Mouse (Mus musculus) limb, embryonic 12.5 days (tissue): ENCODE results near the gene Slc25a29. TPM values are rescaled to one million over a fixed set of nuclear protein-coding genes. Genes with fewer than 3 reads are reported as not detected.
"Not testable (repeated sequence)": the region's sequence is repeated elsewhere in the genome, so short reads cannot be mapped to it uniquely, and the experiment has no call there.

Experiments used
- ATAC-seq: fragments of 200-750 bp; cut with Nextera tagmentation; 2 replicates; pipeline ENCODE4 v1.8.0; 2017; ENCODE audit warnings: low read depth, moderate TSS enrichment; ENCODE audit not compliant: insufficient number of reproducible peaks, insufficient read depth, low FRiP score, low TSS enrichment
- H3K27ac ChIP-seq: fragments of 300-500 bp; sonication (generic); 2 replicates; pipeline ENCODE4 v1.5.1; 2016; ENCODE audit warnings: mild to moderate bottlenecking, moderate library complexity
- H3K27me3 ChIP-seq: fragments of 300-500 bp; sonication (generic); 2 replicates; pipeline ENCODE4 v1.6.1; 2016; ENCODE audit warnings: mild to moderate bottlenecking, moderate library complexity
- H3K36me3 ChIP-seq: fragments of 300-500 bp; sonication (generic); 2 replicates; pipeline ENCODE4 v1.6.1; 2016; ENCODE audit warnings: mild to moderate bottlenecking, moderate library complexity
- H3K4me1 ChIP-seq: fragments of 300-500 bp; sonication (generic); replicated peaks from 2 replicates; pipeline ENCODE4 v1.6.1; 2016
- H3K4me2 ChIP-seq: fragments of 300-500 bp; sonication (generic); 2 replicates; pipeline ENCODE4 v1.6.1; 2016; ENCODE audit warnings: mild to moderate bottlenecking, moderate library complexity
- H3K4me3 ChIP-seq: fragments of 300-500 bp; sonication (generic); replicated peaks from 2 replicates; pipeline ENCODE4 v1.5.1; 2016; ENCODE audit warnings: mild to moderate bottlenecking
- H3K9ac ChIP-seq: fragments of 300-500 bp; sonication (generic); replicated peaks from 2 replicates; pipeline ENCODE4 v1.6.1; 2016; ENCODE audit warnings: mild to moderate bottlenecking, moderate library complexity
- H3K9me3 ChIP-seq: fragments of 300-500 bp; sonication (generic); 2 replicates; pipeline ENCODE4 v1.6.1; 2016; ENCODE audit warnings: mild to moderate bottlenecking, moderate library complexity
- WGBS: fragments of 180-500 bp; shearing (Covaris S2); methylation state at CpG from one replicate; pipeline ENCODE4 v1.1.7; 2016; 5-methylcytosine and 5-hydroxymethylcytosine counted together
- polyA plus RNA-seq: library from polyadenylated mRNA; unstranded; fragments of >200 nt; fragmentation: Nextera tagmentation; extraction: Ambion mirVana; gene quantifications from 2 replicates; pipeline ENCODE4 v1.2.1, GENCODE M21; 2016

The Slc25a29 gene
- polyA plus RNA-seq, 1 experiment from 2014 or later: 15.2 TPM

DNA sequence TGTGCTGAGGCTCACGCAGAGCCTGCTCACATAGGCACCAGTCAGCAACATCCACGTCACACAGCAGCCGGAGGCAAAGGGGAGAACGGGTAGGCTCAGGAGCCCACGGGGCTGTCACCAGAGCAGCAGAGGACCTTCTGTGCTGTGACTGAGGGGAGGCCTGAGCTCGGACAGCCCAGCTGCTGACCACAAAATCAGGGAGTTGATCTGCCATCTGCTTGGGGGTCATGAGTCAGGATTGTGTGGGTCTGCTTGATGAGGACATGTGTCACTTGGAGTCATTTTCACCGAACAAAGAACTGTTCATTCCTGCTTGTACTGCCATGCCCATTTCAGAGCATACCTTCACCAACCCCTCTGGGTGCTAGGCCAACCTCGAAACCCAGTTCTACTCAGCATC, 20.5 kb upstream of the Slc25a29 start:
- no peak overlapping the region for H3K4me2 ChIP-seq
- 0 out of 2 replicates have a peak, but pooled peaks cover 3% of the 10 kb centered on the region for H3K4me1 ChIP-seq
- H3K27me3 ChIP-seq: no peaks in the 10 kb centered on the region; the same call in 1 of the 2 replicates
- H3K9me3 ChIP-seq: no peaks in the 10 kb centered on the region
- WGBS: 88% methylated on average over 8 of the region's 8 CpGs
- H3K9ac ChIP-seq: 0 out of 2 replicates have a peak overlapping the region, but pooled peaks have one; percentile 31
- peaks cover 33% of the 10 kb centered on the region for H3K36me3 ChIP-seq
- no peak overlapping the region for H3K4me3 ChIP-seq
- H3K27ac ChIP-seq: no peak overlapping the region
- no peak for ATAC-seq

DNA sequence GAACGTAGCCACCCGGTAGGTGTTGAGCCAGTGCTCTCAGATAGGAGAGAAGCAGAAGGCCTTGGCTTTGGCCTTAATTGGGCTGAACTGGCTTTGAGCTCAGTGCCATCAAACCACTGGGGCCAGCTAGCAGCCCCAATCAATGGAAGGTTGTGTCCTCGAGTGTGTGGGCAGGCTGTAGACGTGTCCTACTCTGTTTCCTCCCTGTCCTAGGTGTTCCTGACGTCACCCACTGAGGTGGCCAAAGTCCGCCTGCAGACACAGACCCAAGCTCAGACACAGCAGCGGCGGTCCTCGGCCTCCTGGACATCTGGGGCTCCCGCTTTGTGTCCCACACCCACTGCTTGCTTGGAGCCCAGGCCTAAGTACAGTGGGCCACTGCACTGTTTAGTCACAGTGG, 19.4 kb upstream of the Slc25a29 start:
- H3K9ac ChIP-seq: no peak overlapping the region
- no peak overlapping the region for H3K27ac ChIP-seq
- H3K4me2 ChIP-seq: no peak overlapping the region
- H3K36me3 ChIP-seq: peaks cover 22% of the 10 kb centered on the region
- WGBS: 89% methylated on average over 10 of the region's 10 CpGs
- H3K9me3 ChIP-seq: no peaks in the 10 kb centered on the region
- H3K27me3 ChIP-seq: no peaks in the 10 kb centered on the region; the same call in 1 of the 2 replicates
- no peak for ATAC-seq
- H3K4me3 ChIP-seq: no peak overlapping the region
- H3K4me1 ChIP-seq: 0 out of 2 replicates have a peak, but pooled peaks cover 3% of the 10 kb centered on the region

DNA sequence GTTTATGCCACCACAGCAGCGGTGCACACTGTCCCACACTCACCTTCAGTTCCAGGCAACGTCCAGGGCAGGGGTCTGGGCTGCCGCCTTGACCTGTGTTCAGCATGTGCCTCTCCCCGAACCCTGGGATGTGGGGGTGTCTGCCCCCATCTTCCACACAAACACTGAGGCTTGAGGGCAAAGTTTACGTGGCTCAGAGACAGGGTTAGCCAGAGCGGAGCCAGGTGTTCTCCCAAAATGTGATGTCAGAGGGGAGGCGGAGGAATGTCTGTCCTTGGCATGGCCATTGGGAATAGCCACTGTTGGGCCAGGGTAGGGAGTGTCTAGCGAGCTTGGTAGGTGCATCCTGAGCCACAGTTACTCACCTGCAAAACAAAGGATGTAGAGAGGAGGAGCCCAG, 17.1 kb upstream of the Slc25a29 start:
- Histone ChIP-seq H3K4me3 (no peak overlapping the region), H3K4me1 (0 out of 2 replicates have a peak, but pooled peaks cover 3% of the 10 kb centered on the region), H3K27me3 (no peaks in the 10 kb centered on the region; the same call in 1 of the 2 replicates), H3K4me2 (no peak overlapping the region), H3K36me3 (peaks cover 8% of the 10 kb centered on the region; the same call in 1 of the 2 replicates), H3K9me3 (no peaks in the 10 kb centered on the region), H3K27ac (no peak overlapping the region), H3K9ac (no peak overlapping the region)
- no peak for ATAC-seq
- WGBS: 93% methylated on average over 8 of the region's 8 CpGs

GRCm38 (mm10) chr12:108850886-108851285, 15.2 kb upstream of the Slc25a29 start:
- Histone ChIP-seq H3K27ac (no peak overlapping the region), H3K36me3 (peaks cover 9% of the 10 kb centered on the region), H3K9me3 (0 out of 2 replicates have a peak, but pooled peaks cover 6% of the 10 kb centered on the region), H3K27me3 (no peaks in the 10 kb centered on the region; the same call in 1 of the 2 replicates), H3K9ac (no peak overlapping the region), H3K4me2 (no peak overlapping the region), H3K4me3 (no peak overlapping the region), H3K4me1 (no peaks in the 10 kb centered on the region)
- ATAC-seq: no peak
- WGBS: 87% methylated on average over 8 of the region's 8 CpGs

- H3K4me1 ChIP-seq: no peaks in the 10 kb centered on the region
- H3K9me3 ChIP-seq: 0 out of 2 replicates have a peak, but pooled peaks cover 6% of the 10 kb centered on the region
- no peak overlapping the region for H3K4me2 ChIP-seq
- no peak overlapping the region for H3K9ac ChIP-seq
- no peak overlapping the region for H3K27ac ChIP-seq
- H3K27me3 ChIP-seq: no peaks in the 10 kb centered on the region
- H3K4me3 ChIP-seq: no peak overlapping the region
- ATAC-seq: no peak
- WGBS: 68% methylated on average over 8 of the region's 8 CpGs
- H3K36me3 ChIP-seq: peaks cover 9% of the 10 kb centered on the region
Observed at GRCm38 (mm10) chr12:108850129-108850528, 14.4 kb upstream of the Slc25a29 start.

- WGBS: 84% methylated on average over 4 of the region's 4 CpGs
- ATAC-seq: no peak
- H3K36me3 ChIP-seq: peaks cover 14% of the 10 kb centered on the region
- no peaks in the 10 kb centered on the region for H3K27me3 ChIP-seq
- H3K4me1 ChIP-seq: no peaks in the 10 kb centered on the region
- H3K4me2 ChIP-seq: no peak overlapping the region
- no peak overlapping the region for H3K9ac ChIP-seq
- H3K27ac ChIP-seq: no peak overlapping the region
- 0 out of 2 replicates have a peak, but pooled peaks cover 6% of the 10 kb centered on the region for H3K9me3 ChIP-seq
- H3K4me3 ChIP-seq: no peak overlapping the region
Observed at GRCm38 (mm10) chr12:108849488-108850022, 13.9 kb upstream of the Slc25a29 start.

DNA sequence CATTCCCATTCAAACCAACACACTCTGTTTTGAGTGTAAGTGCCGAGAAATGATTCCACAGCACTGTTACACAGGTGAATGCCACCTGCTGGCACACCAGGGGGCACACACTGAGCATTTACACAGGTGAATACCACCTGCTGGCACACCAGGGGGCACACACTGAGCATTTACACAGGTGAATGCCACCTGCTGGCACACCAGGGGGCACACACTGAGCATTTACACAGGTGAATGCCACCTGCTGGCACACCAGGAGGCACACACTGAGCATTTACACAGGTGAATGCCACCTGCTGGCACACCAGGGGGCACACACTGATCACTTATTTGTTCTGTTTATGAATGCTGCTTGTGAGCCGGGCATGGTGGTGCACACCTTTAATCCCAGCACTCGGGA, 12.3 kb upstream of the Slc25a29 start:
- H3K4me2 ChIP-seq, H3K4me1 ChIP-seq, H3K9ac ChIP-seq, H3K27ac ChIP-seq, H3K27me3 ChIP-seq, H3K9me3 ChIP-seq, ATAC-seq, H3K4me3 ChIP-seq: not testable (repeated sequence)
- peaks cover 27% of the 10 kb centered on the region for H3K36me3 ChIP-seq
- WGBS: 92% methylated on average over 3 of the region's 3 CpGs

DNA sequence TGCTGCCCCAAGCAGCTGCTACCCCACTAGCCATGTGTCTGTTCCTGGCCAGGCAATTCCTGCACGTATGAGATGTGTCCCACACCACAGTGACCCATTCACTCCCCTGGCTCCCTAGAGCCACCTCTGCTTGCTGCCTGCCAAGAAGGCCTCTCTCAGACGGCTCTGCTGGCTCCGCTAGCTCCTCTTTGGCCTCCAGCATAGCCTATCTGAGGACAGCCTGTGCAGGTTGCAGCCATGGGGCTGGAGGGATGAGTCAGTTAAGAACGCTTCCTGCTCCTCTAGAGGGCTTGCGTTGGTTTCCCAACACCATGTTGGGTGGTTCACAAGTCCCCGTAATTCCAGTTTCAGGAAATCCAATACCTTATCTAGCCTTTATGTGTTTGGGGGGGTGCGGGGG, 7.0 kb upstream of the Slc25a29 start:
- Histone ChIP-seq H3K27ac (0 out of 2 replicates have a peak overlapping the region, but pooled peaks have one; percentile 29), H3K4me3 (no peak overlapping the region), H3K4me2 (no peak overlapping the region), H3K4me1 (peaks cover 8% of the 10 kb centered on the region), H3K9me3 (0 out of 2 replicates have a peak, but pooled peaks cover 6% of the 10 kb centered on the region), H3K27me3 (no peaks in the 10 kb centered on the region), H3K9ac (no peak overlapping the region), H3K36me3 (peaks cover 70% of the 10 kb centered on the region)
- no peak for ATAC-seq
- WGBS: 92% methylated on average over 7 of the region's 7 CpGs

- peaks cover 18% of the 10 kb centered on the region for H3K4me1 ChIP-seq
- H3K27ac ChIP-seq: no peak overlapping the region
- WGBS: 88% methylated on average over 6 of the region's 6 CpGs
- H3K27me3 ChIP-seq: no peaks in the 10 kb centered on the region
- no peak overlapping the region for H3K4me3 ChIP-seq
- H3K4me2 ChIP-seq: no peak overlapping the region
- ATAC-seq: no peak
- H3K9me3 ChIP-seq: no peaks in the 10 kb centered on the region
- peaks cover 70% of the 10 kb centered on the region for H3K36me3 ChIP-seq
- H3K9ac ChIP-seq: no peak overlapping the region
Observed at GRCm38 (mm10) chr12:108841181-108841580, 5.5 kb upstream of the Slc25a29 start.

DNA sequence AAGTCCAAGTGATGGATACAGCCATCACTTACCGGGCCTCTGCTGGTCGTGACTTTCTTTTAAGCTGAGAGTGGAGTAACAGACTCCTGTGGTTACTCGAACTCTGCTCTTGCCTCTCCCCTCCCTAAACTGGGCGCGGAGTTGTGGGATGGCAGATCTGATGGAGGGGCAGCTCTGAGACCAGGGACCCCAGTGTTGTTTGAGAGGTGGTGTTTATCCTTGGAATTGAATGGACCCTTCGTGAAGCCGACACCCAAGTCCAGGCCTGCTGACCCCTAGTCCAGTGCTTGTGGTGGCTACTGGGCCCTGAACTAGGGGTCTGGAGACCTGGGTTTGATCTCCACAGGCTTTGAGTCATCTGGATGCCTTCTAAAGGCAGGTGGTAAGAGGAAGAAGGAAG, 1.0 kb upstream of the Slc25a29 start:
- Histone ChIP-seq H3K4me3 (peak overlapping the region; percentile 67), H3K27me3 (no peaks in the 10 kb centered on the region), H3K4me2 (peak overlapping the region; percentile 95), H3K9ac (peak overlapping the region; percentile 85), H3K27ac (peak overlapping the region; percentile 89), H3K36me3 (peaks cover 30% of the 10 kb centered on the region), H3K9me3 (no peaks in the 10 kb centered on the region), H3K4me1 (peaks cover 39% of the 10 kb centered on the region)
- no peak for ATAC-seq
- 51% methylated on average over 7 of the region's 7 CpGs for WGBS

- Histone ChIP-seq H3K4me3 (peak overlapping the region; percentile 67), H3K9ac (peak overlapping the region; percentile 80), H3K36me3 (peaks cover 19% of the 10 kb centered on the region), H3K4me2 (peak overlapping the region; percentile 95), H3K9me3 (no peaks in the 10 kb centered on the region), H3K27ac (0 out of 2 replicates have a peak overlapping the region, but pooled peaks have one; percentile 41), H3K27me3 (no peaks in the 10 kb centered on the region), H3K4me1 (peaks cover 39% of the 10 kb centered on the region)
- no peak for ATAC-seq
- 2% methylated on average over 51 of the region's 51 CpGs for WGBS
Observed at GRCm38 (mm10) chr12:108835208-108835839, 359 bp downstream of the Slc25a29 start.
